Mouse (Mus musculus): ENCODE results near the gene Thop1.
"Not testable (repeated sequence)": the region's sequence is repeated elsewhere in the genome, so short reads cannot be mapped to it uniquely, and the experiment has no call there.

The Thop1 gene

DNA sequence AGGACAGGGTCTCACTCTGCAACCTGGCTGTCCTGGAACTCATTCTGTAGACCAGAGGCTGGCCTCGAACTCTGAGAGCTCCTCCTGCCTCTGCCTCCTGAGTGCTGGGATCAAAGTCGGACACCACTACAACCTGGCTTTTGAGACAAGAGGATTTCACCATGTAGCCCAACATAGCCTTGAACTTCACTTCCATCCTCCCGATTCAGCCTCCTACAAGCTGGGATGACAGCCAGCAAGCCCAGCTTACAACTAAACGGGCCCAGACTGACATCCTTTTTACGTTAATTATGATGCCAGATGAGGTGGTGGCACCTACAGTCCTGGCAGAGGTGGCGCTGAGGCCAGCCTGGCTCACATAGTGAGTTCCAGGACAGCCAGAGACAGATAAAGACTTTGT, 10.9 kb upstream of the Thop1 start:
- no peak for DNase-seq

DNA sequence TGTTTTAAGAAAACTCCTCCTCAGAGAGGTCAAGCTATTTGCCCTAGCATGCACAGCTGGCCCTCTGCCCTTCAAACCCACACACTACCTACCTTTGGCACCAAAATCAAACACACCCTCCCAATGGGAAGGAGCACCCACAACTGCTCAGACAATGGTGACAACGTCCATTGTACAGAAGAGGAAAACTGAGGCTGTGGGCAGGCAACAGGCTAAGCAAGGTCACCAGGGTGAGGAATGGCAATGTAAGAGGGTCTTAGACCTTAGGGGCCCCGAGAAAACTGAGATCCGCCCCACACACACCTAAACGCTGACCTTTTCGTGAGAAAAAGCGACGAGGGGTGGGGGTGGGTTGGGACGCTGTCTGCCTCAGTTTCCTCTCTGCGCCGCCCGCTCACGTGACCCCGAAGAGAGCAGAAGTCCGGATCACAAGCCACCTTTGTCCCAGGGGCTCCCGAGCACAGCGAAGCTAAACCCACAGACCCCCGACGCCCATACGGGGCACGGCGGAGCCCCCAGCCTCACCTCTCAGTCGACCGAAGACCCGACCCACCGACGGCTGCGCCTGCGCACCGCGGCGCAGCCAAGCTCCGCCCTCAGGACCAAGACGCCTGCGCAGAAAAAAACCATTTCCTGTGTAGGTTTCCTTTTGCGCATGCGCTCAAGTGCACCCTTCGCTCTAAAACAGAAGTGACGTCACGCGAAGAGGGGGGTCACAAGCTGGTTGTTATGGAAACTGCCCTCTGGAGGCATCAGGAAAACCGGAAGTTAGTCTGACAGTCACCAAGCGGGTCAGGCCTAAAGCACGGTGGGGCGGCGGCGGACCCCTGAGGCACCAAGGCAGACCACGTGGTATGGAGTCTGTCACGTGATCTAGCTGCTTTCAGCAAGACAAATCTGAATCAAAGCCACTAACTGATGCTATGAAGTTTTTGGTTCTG, 10.0 kb upstream of the Thop1 start, which contains the start of gene Sgta:
Gene Sgta, minus strand, starts transcription at position 579 of the 941 bp plus-strand sequence.
- peak; percentile 99 for DNase-seq

DNA sequence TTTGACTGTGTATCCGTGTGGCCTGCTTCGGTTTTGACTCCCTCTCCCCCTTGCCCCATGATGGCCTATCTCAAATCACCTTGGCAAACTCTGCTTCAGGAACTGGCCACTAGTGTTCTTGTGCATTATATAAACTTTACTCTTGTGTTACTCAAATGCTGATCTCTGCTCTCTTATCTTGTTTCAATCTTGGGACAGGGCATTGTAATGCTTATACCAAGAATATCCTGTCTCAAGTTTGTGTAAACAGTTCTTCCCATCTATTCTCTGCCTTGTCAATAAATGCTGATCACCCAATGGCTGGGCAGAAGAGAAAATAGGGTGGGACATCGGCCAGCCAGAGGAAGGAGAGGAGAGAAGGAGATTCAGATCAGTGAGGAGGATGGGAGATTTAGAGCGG, 7.1 kb upstream of the Thop1 start:
- DNase-seq: peak in 1 of 2 experiments; percentile 26

DNA sequence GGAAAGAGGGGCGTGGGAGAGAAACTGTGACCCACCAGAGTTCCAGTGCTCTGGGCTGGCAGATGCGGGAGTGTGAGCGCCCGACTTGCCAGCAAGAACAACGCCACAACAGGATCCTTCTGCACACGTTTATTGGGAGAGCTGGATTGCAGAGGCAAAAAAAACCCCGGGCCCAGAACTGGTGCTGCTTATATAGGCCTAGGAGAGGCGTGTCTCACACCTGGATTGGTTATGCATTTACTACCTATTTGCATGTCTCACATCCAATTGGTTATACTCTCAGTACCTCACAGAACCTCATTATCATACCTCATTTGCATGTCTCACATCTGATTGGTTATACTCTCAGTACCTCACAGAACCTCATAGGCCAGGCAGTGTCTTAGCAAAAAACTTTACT, 5.3 kb upstream of the Thop1 start:
- DNase-seq: not testable (repeated sequence)

DNA sequence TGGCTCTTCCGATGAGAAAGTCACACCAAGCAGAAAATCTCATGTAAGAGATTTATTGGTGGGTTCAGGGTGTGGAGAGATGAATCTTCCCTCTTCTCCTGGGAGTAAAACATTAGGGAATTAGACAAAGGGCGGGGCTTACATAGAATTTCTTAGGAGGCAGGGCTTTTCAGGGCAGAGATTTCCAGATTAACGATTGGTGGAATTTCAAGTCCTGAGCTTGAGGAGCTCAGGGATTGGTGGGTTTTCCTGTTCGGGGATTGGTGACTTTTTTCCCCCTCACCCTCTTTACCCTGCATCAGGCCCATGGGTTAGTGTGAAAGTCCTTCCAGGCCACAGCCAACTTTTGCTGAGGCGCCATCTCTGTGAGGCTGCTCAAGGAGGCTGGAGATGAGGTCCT, 1.1 kb upstream of the Thop1 start:
- DNase-seq: no peak

DNA sequence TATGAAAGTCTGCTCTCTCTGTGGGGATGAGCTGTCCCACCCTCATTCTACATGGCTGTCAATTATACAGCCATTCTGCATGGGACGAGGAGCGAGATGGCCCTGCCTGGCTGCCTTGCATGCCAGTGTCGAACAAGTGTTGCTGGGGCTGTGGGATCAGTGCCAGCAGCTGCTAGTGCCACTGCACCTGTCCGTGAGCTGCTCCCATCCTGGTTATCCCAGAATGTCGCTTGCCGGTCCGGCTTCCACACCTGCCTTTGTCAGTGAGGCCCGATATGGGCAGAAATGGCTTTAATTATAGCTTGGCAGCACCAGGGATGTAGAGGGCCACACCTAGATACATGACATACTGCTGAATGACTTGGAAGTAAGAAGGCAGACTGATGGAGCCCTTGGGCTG, 2.5 kb downstream of the Thop1 start:
- DNase-seq: no peak

DNA sequence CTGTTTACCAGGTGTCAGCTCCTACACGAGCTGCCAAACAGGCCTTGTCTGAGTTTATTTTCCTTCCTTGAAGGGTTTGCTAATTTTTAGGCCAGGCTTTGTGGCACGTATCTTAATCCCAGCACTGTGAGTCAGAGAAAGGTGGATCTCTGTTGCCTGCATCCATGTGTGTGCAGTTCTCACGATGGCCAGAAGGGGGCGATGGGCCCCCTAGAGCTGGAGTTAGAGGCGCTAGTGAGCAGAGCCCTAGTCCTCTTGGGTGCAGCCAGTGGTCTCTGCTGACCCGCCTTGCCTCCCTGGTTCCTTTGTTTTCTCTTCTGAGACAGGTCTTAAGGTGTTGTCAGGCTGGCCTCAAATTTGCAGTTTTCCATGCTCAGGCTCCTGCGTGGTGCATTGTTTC, 3.6 kb downstream of the Thop1 start:
- DNase-seq: no peak

DNA sequence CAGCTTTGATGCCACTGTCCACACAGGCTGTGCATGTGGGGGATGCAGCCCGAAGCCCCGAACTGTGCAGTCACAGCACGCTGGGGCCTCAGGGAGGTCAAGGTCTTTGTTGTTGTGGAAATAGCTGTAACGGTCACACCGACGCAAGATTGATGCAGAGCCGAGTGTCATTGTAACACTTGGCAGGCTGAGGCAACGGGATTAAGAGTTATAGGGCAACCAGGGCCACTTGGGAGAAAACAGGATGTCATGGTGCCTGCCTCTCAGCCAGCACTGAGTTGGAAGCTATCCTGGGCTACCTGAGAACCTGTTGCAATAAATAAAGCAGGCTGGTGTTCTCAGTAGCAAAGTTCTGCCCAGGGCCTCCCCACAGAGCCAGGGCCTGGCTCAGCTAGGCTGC, 5.9 kb downstream of the Thop1 start:
- no peak for DNase-seq

DNA sequence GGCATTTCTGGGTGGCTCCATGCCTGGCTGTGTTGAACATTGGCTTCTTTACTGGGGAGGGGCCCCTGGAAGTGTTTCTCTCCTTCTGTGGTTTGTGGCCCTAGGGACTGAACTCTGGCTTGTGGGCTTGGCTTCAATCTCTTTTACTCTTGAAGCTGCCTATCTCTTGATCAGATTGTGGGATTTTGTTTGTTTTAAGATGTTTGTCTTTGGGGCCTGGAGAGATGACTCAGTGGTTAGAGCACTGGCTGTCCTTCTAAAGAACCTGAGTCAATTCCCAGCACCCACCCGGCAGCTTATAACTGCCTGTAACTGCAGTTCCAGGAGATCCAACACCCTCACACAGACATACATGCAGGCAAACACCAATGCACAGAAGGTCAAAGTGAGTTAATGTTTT, 6.5 kb downstream of the Thop1 start:
- DNase-seq: no peak

DNA sequence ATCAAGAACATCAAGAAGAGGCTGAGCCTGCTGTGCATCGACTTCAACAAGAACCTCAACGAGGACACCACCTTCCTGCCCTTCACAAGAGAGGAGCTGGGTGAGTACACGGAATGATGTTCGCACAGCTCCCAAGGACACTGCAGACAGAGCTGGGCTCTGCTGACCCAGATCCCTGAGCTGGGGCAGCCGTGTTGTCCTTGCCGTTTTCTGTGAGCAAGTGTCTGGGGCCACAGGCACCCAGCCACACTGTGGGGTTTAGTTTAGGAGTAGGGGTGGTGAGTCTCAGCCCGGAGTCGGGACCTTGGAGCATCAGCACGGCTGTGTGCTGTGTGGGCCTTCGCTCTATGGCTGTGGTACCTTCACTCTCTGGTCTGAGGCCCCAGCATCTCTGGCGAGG, 8.1 kb downstream of the Thop1 start:
- DNase-seq: no peak

DNA sequence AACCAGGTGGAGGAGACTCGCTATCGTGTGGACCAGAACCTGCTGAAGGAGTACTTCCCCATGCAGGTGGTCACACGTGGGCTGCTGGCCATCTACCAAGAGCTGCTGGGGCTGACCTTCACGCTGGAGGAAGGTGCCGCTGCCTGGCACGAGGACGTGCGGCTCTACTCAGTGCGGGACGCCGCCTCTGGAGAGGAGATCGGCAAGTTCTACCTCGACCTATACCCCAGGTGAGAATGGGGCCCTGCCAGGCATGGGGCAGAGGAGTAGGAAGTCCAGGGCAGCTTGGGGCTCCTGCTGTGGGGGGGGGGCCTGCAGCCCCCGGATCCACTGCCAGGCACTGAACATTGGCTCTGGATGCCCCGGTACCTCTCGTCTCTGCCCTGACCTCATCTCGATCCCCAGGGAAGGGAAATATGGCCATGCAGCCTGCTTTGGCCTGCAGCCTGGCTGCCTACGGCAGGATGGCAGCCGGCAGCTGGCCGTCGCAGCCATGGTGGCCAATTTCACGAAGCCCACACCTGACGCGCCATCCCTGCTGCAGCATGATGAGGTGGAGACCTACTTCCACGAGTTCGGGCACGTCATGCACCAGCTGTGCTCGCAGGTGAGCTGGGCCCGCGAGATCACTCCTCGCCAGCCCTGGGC, 10.3 kb downstream of the Thop1 start:
- no peak for DNase-seq

DNA sequence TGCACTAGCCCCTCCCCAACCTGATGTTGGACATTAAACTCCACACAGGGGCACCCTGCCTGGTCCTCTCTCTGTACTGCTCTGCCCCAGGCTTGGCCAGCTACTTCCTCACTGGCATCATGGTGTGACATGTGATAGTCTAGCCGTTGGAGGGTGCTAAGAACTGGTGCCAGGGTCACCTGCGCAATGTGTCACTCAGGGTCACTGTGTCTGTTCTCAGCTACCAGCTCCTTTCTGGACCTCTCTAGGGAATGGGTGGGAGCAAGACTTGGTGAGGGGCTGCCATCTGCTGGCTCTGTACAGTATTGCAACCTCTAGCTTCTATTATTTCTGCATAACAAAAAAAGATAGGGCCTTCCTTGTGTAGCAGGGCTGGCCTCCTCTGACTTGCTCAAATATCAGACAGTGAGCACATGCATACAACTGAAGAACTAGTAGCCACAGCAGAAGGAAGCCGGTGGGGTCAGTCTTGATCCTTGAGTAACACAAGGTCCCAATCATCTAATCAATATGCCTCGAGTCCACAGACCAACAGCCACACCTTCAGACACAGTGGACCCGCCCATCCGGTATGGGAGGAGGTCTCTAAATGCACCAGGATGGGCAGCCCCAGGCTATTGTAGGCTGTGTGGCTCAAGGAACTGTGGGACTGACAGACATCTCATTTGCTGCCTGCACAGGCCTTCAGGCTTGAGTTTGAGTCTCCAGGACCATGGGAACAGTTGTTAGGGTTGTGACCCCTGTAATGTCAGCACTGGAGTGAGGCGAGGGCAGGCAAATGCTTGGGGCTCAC, 12.5 kb downstream of the Thop1 start:
- peak in 1 of 2 experiments; percentile 83 for DNase-seq

DNA sequence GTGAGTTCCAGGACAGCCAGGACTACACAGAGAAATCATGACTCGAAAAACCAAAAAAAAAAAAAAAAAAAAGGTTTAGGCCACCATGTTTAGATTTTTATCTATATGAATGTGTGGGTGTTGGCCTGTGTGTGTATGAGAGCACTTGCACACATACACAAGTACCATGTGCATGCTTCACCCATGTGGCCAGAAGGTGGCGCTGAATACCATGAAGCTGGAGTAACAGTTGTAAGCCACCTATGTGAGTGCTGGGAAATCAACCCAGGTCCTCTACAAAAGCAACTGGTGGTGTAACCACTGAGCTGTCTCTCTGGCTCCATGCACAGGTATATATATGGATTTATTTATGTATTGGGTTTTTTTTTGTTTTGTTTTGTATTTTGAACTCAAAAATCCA, 17.2 kb downstream of the Thop1 start:
- no peak for DNase-seq

DNA sequence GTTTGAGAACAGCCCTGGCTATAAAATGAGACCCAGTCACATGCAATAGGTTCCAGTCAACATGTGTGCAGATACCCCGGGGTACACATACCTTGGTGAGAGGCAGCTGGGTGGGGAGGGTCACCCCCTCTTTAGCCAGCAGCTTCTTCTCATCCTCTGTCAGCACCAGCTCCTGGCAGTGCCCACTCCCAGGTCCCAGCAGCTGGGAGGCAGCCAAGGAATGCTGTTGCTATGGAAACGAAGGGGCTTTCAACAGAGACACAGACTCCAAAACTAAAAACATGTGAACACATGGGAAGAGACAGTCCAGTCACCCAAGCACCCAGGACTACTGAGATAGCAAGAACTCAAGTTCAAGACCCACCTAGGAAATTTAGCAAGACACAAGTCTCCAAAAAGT, 19.4 kb downstream of the Thop1 start:
- DNase-seq: no peak

DNA sequence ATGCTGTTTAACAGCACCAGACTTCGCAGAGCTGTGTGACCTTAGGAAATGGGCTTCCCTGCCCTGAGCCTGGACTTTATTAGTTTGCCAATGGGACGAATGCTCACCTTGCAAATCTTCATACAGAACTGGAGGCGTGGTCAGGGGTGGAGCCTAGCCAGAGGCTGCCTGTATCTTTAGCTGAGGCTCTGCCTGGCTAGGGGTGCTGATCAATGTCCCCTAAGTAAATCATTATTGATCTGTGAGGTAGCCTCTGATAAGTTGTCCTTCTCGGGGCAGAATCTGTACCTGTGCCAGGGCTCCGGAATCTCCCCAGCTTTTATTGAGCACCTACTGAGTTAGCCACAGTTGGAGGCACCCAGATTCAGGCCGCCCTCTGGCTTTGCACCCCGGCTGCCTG, 20.8 kb downstream of the Thop1 start:
- no peak for DNase-seq

DNA sequence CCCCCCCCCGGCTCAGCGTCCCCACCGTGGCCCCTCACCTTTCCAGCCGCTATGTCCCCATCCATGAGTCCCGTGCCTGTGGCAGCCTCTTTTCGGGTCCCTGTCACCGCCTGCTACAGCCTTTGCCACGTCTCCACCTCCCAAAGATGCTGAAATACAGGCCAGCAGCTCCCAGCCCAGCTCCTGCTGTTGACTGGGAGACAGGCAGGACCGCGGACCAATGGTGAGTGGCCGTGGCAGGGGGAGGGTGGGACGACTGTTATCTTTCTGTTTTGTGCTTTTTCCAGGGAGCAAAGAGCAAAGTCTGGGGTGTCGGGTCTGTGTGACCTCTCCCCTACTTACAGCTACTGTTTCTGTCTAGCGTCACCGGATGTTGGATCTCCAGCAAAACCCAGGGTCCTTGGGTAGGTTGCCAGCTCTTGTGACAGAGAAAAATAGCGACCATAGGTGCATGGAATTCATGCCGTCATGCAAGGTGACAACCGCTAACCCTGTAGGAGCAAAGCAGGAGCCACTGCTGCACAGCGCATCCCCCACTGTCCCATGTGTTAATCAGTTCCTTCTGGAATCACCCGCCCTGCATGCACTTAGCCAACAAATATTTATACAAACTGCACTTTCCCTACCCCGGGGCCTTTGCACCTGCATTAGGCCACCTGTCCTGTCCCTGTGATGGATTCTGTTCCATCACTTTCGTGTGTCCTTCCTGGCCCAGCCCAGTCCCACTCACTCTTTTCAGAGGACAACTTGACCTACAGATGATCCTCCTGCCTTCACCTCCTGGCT, 22.8 kb downstream of the Thop1 start:
- peak; percentile 51 to 58 for DNase-seq

DNA sequence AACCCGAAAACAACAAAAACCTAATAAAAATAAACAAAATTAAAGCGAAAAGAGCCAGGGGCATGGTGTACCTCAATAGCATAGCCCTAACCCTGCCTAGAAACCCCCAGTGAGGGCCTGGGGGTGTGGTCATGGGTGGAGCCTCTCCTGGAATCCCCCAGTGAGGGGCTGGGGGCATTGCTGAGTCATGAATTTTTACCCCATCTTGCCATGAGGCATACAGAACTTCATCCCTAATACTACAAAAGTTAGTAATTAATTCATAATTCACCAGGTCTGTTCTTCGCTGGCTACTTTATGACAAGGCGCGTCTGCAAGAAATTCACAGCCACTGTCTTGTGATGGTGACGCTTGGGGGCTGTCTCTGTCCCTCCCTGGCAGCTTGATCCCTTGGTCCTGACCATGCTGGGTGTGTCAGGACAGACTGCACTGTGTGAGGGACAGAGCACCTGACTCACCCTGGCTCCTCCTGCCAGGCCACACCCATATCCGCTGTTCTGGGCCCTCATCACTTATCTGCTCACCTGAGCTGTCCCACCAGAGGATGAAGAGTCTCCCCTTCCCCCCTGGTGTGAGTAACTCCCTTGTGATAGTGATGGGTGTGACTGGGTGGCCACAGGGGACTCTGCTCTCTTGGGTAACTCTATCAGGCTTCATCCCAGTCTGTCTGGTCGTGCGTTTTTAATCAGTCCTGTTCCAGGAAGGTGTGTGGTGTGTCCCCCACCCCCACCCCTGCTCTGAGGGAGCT, 25.3 kb downstream of the Thop1 start:
- DNase-seq: no peak

DNA sequence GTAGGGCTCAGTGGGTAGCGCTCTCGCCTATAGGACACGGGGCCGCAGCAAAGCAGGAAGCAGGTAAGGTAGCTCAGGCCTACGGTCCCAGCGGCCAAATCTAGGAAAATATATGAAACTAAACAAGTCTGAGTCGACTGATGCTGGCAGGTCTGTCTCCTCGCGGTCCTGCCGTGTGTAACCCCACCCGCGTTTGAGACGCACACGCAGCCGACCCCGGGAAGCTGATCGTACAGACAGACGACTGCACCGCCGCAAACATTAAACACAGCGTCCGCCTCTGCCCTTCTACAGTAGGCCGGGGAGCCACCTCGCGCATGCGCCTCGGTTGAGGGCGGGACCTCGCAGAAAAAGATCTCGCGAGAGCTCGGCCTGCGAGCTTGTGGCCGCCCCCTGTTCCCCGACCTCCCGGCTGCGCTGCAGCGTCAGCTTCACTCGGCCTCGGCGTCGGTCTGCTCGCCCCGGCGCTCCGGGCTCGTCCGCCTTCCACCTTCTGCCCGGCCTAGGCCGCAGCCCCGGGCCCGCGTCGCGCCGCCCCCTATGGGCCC, 35.8 kb downstream of the Thop1 start, which contains the start of gene Map2k2:
Gene Map2k2, plus strand, starts transcription at position 351 of the 548 bp plus-strand sequence.
- DNase-seq: peak; percentile 99

DNA sequence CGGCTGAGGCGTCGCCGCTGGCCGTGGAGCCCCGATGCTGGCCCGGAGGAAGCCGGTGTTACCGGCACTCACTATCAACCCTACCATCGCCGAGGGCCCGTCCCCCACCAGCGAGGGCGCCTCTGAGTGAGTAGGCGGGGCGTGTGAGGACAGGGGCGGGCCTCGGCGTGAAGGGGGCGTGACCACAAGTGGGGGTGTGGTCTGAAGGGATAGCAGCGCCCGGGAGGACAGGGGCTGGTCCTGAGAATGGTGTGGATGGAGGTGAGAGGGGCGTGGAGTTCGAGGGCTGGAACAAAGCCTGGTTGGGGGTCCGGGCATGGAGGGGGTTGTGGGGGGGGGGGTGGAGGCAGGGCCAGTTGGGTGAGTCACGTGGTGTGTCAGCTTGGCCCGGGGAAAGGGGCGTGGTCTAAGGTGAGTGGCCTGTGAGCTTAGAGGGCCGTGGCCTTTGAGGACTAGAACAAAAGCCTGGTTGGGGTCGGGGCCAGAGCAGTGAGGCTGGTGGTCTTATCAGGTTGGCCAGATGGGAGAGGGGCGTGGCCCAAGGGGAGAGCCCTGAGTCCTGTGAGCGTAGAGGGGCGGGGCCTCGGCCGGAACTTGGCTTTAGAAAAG, 36.4 kb downstream of the Thop1 start:
- DNase-seq: peak; percentile 92 to 93

DNA sequence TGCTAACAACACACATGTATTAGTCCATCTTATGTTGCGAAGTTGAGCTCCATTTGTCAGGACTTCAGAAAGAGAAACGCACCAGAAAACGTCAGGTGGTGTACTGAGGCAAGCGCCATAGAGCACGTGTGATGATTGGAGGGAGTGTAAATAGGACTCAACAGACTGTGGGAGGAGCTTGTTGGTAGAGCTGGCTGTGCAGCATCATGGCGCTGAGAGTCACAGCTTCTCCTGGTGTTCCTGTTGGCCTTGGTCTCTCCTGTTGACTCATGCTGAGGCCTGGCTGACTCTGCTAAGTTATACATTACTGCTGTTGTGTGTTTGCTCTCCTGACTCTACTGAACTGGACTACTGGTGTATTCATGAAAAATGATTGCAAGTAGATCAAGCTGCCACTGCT, 43.1 kb downstream of the Thop1 start:
- no peak for DNase-seq

DNA sequence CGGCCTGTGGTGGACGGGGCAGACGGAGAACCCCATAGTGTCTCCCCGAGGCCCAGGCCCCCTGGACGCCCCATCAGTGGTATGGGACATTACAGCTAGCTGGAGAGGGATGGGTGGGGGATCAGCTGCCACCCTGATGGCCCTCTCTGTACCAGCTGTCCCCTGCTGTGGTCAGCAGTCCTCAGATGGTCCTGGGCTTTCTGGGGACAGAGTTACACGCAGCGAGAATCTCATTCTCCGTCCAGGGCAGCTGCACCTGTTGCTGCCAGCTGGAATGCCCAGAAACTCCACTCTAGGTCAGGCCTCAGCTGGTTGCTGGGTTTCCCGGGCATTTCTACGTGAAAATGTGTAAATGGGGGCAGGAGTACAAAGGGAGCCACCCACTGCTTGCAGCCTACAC, 49.8 kb downstream of the Thop1 start:
- DNase-seq: no peak
